Mouse (Mus musculus): Measurements from ENCODE around the gene Cd68. TPM values are rescaled to one million over a fixed set of nuclear protein-coding genes. Genes with fewer than 3 reads are reported as not detected.
A peak's percentile ranks its signal among the peaks of the same experiment; 100 is the strongest.

Cd68 gene
- polyA plus RNA-seq, 1 experiment, result 51.6 TPM

DNA sequence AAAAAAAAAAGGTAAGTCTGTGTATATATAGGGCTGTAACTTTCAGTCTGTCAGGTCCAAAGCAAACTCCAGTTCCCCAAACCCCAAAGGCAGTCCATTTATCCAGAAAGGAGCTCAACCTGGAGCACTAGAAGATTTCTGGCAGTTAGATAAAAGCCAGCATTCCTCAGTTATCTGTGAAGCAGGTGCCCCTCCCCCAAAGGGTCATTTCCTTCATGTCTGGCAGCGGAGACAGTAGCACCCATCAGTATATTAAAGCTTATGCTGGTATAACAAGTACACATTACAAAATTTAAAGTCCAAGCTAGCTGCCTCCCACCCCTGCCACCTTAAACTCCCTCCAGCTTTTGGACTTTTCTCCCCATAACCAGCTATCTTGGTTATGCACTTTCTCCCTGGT lies 33.6 kb upstream of the Cd68 start:
- TF ChIP-seq CTCF (IDR thresholded peaks at IDR 0.05; ENCODE audit: control insufficient read depth, insufficient read depth, low read length) (no peak), POLR2A (IDR thresholded peaks at IDR 0.05; ENCODE audit: borderline replicate concordance, control insufficient read depth, low read depth, low read length) (no peak)
- H3K4me1 ChIP-seq (ENCODE audit: control insufficient read depth, insufficient read depth, low read length), result peaks cover 1% of the 10 kb centered on the region; the same call in 1 of the 2 replicates
- no peak overlapping the region for H3K4me3 ChIP-seq (replicated peaks; ENCODE audit: control insufficient read depth, low read depth, low read length)
- H3K27ac ChIP-seq (ENCODE audit: control insufficient read depth, insufficient read depth, low read depth, low read length, poor library complexity), result no peak overlapping the region
- WGBS, result 61% methylated on average over 1 of the region's 1 CpGs

DNA sequence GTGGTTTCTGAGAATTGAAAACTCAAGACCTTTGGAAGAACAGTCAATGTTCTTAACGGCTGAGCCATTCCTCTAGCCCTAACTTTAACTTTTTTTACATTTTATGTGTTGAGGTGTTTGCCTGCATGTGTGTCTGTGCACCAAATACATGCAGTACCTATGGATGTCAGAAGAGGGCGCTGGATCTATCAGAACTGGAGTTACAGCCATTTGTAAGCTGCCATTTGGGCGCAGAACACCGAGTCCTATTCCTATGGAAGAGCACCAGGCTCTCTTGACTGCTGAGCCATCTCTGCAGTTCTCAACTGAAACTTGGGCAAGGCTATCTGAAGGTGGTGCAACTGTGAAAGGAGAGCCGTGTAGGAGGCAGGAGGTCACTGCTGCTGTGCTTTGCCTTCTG lies 32.6 kb upstream of the Cd68 start:
- WGBS, result 72% methylated on average over 5 of the region's 5 CpGs
- H3K4me3 ChIP-seq (replicated peaks; ENCODE audit: control insufficient read depth, low read depth, low read length), result no peak overlapping the region
- no peak for TF ChIP-seq POLR2A (IDR thresholded peaks at IDR 0.05; ENCODE audit: borderline replicate concordance, control insufficient read depth, low read depth, low read length)
- no peak for TF ChIP-seq CTCF (IDR thresholded peaks at IDR 0.05; ENCODE audit: control insufficient read depth, insufficient read depth, low read length)

DNA sequence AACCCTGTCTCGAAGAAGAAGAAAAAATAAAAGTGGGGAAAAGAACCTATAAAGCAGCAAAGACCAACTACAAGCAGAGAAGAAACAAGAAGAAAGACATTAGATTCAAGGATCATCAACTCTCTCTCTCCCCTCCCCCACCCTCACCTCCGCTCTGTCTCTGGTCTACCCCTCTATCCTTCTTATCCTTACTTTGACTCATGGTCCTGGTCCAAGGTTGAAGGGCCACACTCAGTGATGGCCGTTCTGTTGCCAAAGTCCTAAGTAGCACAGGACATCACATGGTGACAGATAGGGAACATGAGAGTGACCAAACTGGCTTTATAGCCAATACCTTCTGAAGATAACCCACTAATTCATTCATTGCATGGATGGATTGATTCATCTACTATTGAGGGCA lies 31.4 kb upstream of the Cd68 start:
- TF ChIP-seq POLR2A (IDR thresholded peaks at IDR 0.05; ENCODE audit: borderline replicate concordance, control insufficient read depth, low read depth, low read length) (no peak), CTCF (IDR thresholded peaks at IDR 0.05; ENCODE audit: control insufficient read depth, insufficient read depth, low read length) (no peak)
- Histone ChIP-seq H3K4me3 (replicated peaks; ENCODE audit: control insufficient read depth, low read depth, low read length) (no peak overlapping the region), H3K27ac (ENCODE audit: control insufficient read depth, insufficient read depth, low read depth, low read length, poor library complexity) (no peak overlapping the region), H3K4me1 (ENCODE audit: control insufficient read depth, insufficient read depth, low read length) (peaks cover 1% of the 10 kb centered on the region; the same call in 1 of the 2 replicates)
- WGBS, result 83% methylated on average over 3 of the region's 3 CpGs

More for the DNA sequence above, 32.6 kb upstream of the Cd68 start:
- Histone ChIP-seq H3K27ac (ENCODE audit: control insufficient read depth, insufficient read depth, low read depth, low read length, poor library complexity) (no peak overlapping the region), H3K4me1 (ENCODE audit: control insufficient read depth, insufficient read depth, low read length) (peaks cover 1% of the 10 kb centered on the region; the same call in 1 of the 2 replicates)

DNA sequence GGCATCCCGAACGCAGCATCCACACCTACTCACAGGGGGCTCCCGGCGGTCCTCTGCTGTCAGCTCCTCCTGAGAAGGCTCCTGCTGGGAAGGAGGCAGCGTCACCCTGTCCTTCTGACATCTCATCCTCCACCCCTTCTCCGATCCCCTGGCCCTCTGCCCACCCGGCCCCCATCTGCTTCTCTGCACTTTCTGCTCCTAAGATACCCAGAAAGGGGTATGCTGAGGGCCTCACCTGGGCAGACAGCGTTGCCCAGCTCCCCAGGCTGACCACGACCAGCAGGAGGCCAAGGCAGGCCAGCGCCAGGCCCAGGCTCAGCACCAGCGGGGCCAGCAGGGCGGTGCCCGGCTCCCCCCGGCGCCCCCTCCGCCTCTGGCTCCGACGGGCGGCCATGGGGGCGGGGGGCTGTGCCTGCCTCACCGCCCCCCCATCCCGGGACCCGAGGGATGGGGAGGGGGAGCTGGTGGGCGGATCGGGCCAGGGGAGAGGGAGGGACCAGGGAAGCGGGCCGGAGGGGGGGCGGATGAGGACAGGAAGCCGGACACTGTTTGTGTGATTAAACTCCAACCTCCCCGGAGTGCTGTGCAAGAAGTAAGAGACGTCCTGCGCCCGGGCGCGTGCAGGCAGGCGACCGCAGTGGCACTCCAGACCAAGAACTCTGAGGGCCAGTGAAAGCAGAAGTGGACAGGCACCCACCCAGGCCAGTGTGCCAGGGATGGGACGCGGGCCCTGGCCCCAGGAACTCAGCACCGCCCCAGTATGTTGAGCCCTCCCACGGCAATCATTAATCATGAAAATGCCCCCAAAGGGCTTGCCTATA lies 29.6 kb upstream of the Cd68 start, which contains the start of the genes Tnfsf12 and Tnfsfm13:
Tnfsf12 (minus strand) TSS at position 489 of the 821 bp plus-strand sequence.
Tnfsfm13 (minus strand) TSS at position 738 of the 821 bp plus-strand sequence.
- 11% methylated on average over 41 of the region's 41 CpGs for WGBS
- peaks cover 1% of the 10 kb centered on the region; the same call in 1 of the 2 replicates for H3K4me1 ChIP-seq (ENCODE audit: control insufficient read depth, insufficient read depth, low read length)
- H3K27ac ChIP-seq (ENCODE audit: control insufficient read depth, insufficient read depth, low read depth, low read length, poor library complexity), result peak within 1 kb of the TSS; percentile 86
- H3K4me3 ChIP-seq (replicated peaks; ENCODE audit: control insufficient read depth, low read depth, low read length), result peak within 1 kb of the TSS; percentile 43
- TF ChIP-seq CTCF (IDR thresholded peaks at IDR 0.05; ENCODE audit: control insufficient read depth, insufficient read depth, low read length) (no peak), POLR2A (IDR thresholded peaks at IDR 0.05; ENCODE audit: borderline replicate concordance, control insufficient read depth, low read depth, low read length) (peak; percentile 58; the same call in 1 of the 2 replicates)

DNA sequence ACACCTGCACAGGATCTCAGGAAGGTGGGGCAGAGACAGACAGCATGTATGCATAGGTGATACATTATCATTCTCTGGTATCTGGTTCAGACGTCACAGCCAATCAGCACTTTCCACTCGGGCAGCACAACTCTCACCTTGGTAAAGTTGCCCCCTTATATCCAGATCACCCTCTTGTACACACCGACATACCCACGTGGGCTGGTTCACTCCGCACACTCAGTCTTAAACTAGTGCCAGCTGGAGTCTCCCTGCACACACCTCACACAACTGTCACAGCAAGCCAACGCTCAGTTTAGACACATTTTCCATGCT lies 29.1 kb upstream of the Cd68 start:
- Histone ChIP-seq H3K4me3 (replicated peaks; ENCODE audit: control insufficient read depth, low read depth, low read length) (peak overlapping the region; percentile 43), H3K4me1 (ENCODE audit: control insufficient read depth, insufficient read depth, low read length) (peaks cover 1% of the 10 kb centered on the region; the same call in 1 of the 2 replicates), H3K27ac (ENCODE audit: control insufficient read depth, insufficient read depth, low read depth, low read length, poor library complexity) (peak overlapping the region; percentile 50; the same call in 1 of the 2 replicates)
- WGBS, result 67% methylated on average over 6 of the region's 6 CpGs
- TF ChIP-seq POLR2A (IDR thresholded peaks at IDR 0.05; ENCODE audit: borderline replicate concordance, control insufficient read depth, low read depth, low read length) (no peak), CTCF (IDR thresholded peaks at IDR 0.05; ENCODE audit: control insufficient read depth, insufficient read depth, low read length) (no peak)

DNA sequence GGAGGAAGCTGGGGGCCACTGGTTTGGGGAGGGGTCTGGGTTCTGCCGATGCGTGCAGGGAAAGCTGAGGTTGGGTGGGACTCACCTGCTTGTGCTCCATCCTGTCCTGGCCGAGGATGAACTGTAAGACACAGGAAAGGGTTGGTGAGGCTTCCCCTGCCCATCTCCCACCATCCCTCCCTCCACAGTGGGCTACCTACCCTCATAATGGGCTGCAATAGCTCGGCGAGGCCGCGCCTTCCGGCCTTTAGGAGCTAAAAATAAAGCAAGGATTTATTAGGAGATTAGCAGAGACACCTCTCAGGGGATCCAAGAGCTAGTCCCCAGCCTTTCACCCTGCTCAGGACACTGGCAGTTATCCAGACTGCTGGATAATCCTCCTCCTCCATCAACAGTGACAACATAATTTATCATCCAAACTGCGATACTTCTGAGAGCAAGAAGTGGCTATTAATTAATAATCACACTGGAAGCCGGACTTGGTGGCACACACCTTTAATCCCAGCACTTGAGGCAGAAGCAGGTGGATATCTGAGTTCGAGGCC lies 27.5 kb upstream of the Cd68 start:
- WGBS, result 66% methylated on average over 11 of the region's 11 CpGs
- Histone ChIP-seq H3K27ac (ENCODE audit: control insufficient read depth, insufficient read depth, low read depth, low read length, poor library complexity) (no peak overlapping the region), H3K4me1 (ENCODE audit: control insufficient read depth, insufficient read depth, low read length) (peaks cover 1% of the 10 kb centered on the region; the same call in 1 of the 2 replicates), H3K4me3 (replicated peaks; ENCODE audit: control insufficient read depth, low read depth, low read length) (no peak overlapping the region)
- TF ChIP-seq POLR2A (IDR thresholded peaks at IDR 0.05; ENCODE audit: borderline replicate concordance, control insufficient read depth, low read depth, low read length) (no peak), CTCF (IDR thresholded peaks at IDR 0.05; ENCODE audit: control insufficient read depth, insufficient read depth, low read length) (no peak)

DNA sequence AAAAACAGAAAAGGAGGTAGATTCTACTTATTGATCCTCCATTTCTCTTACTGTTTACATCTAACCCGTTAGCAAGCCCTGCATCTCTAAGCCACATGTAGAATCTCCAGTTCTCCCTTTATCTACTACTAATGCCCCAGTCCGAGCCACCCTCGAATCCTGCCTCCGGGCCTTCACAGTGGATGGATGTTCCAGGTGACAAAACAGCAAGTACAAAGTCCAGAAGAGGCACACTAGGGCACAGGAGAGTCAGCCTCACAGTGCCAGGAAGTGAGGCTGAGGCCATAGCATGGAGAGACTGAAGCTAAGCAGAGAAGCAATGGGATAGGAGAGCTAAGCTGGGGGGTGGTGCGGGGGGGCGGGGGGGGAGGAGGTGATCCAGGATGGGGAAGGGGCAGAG lies 26.9 kb upstream of the Cd68 start:
- H3K4me3 ChIP-seq (replicated peaks; ENCODE audit: control insufficient read depth, low read depth, low read length), result no peak overlapping the region
- TF ChIP-seq CTCF (IDR thresholded peaks at IDR 0.05; ENCODE audit: control insufficient read depth, insufficient read depth, low read length) (no peak), POLR2A (IDR thresholded peaks at IDR 0.05; ENCODE audit: borderline replicate concordance, control insufficient read depth, low read depth, low read length) (no peak)
- no peak overlapping the region for H3K27ac ChIP-seq (ENCODE audit: control insufficient read depth, insufficient read depth, low read depth, low read length, poor library complexity)
- WGBS, result 83% methylated on average over 6 of the region's 6 CpGs
- H3K4me1 ChIP-seq (ENCODE audit: control insufficient read depth, insufficient read depth, low read length), result peaks cover 1% of the 10 kb centered on the region; the same call in 1 of the 2 replicates

DNA sequence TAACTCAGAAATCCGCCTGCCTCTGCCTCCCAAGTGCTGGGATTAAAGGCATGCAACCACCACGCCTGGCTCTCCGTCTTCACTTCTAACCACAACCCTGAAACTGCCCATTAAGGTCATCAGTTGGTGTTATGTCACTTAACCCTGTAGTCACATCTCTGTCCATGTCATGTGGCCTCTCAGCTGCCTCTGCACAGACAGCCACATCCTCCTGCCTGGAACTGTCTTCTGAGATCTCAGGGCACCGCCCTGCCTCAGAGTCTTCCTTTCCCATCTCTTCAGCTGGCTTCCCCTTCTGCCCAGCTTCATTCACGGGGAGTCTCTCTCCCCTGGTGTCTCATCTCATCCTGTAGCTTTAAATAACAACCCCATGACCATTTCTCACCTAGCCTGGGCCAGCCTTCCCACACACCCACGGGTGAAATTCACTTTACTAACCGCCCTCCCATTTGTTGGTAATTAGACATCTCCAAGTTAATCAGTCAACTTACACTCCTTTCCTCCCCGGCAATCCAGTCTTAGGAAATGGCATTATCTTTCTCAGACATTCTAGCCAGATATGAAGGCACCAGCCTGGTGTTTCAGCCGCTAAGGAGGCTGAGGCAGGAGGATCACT lies 26.4 kb upstream of the Cd68 start:
- TF ChIP-seq CTCF (IDR thresholded peaks at IDR 0.05; ENCODE audit: control insufficient read depth, insufficient read depth, low read length) (no peak), POLR2A (IDR thresholded peaks at IDR 0.05; ENCODE audit: borderline replicate concordance, control insufficient read depth, low read depth, low read length) (no peak)
- Histone ChIP-seq H3K4me1 (ENCODE audit: control insufficient read depth, insufficient read depth, low read length) (peaks cover 1% of the 10 kb centered on the region; the same call in 1 of the 2 replicates), H3K4me3 (replicated peaks; ENCODE audit: control insufficient read depth, low read depth, low read length) (no peak overlapping the region), H3K27ac (ENCODE audit: control insufficient read depth, insufficient read depth, low read depth, low read length, poor library complexity) (no peak overlapping the region)
- 45% methylated on average over 9 of the region's 9 CpGs for WGBS

All from bone marrow, adult 2 months (tissue).